Mouse (Mus musculus) midbrain, postnatal 0 days (tissue): Measurements from ENCODE around the gene Acsl6. TPM values are rescaled to one million over a fixed set of nuclear protein-coding genes. Genes with fewer than 3 reads are reported as not detected.
A peak's percentile ranks its signal among the peaks of the same experiment; 100 is the strongest.

Experiments used
- ATAC-seq: fragments of 200-750 bp; cut with Nextera tagmentation; 2 replicates; pipeline ENCODE4 v1.8.0; 2017; ENCODE audit warnings: moderate number of reproducible peaks, mild to moderate bottlenecking, moderate TSS enrichment, moderate library complexity; ENCODE audit not compliant: low FRiP score
- DNase-seq: peaks from one replicate; pipeline ENCODE4 v3.0.0-alpha.2; 2015; ENCODE audit warnings: low spot score
- H3K27ac ChIP-seq: fragments of 300-500 bp; sonication (generic); 2 replicates; pipeline ENCODE4 v1.5.1; 2014; ENCODE audit warnings: low read depth, mild to moderate bottlenecking, low read length, mixed read lengths
- H3K27me3 ChIP-seq: fragments of 300-500 bp; sonication (generic); 2 replicates; pipeline ENCODE4 v1.6.1; 2014; ENCODE audit warnings: low read length, control low read depth, mixed read lengths; ENCODE audit not compliant: insufficient read depth
- H3K36me3 ChIP-seq: fragments of 300-500 bp; sonication (generic); 2 replicates; pipeline ENCODE4 v1.6.1; 2014; ENCODE audit warnings: low read length, control low read depth, mixed read lengths; ENCODE audit not compliant: insufficient read depth
- H3K4me1 ChIP-seq: fragments of 300-500 bp; sonication (generic); 2 replicates; pipeline ENCODE4 v1.6.1; 2014; ENCODE audit warnings: mild to moderate bottlenecking, control low read depth, antibody characterized with exemption, low read length, mixed read lengths; ENCODE audit not compliant: insufficient read depth
- H3K4me2 ChIP-seq: fragments of 300-500 bp; sonication (generic); 2 replicates; pipeline ENCODE4 v1.6.1; 2014; ENCODE audit warnings: low read depth, mild to moderate bottlenecking, low read length, mixed read lengths; ENCODE audit not compliant: poor library complexity, severe bottlenecking
- H3K4me3 ChIP-seq: fragments of 300-500 bp; sonication (generic); 2 replicates; pipeline ENCODE4 v1.5.1; 2014; ENCODE audit warnings: low read depth, mild to moderate bottlenecking, low read length, moderate library complexity
- H3K9ac ChIP-seq: fragments of 300-500 bp; sonication (generic); replicated peaks from 2 replicates; pipeline ENCODE4 v1.6.1; 2014; ENCODE audit warnings: mild to moderate bottlenecking, low read length, moderate library complexity, mixed read lengths; ENCODE audit not compliant: poor library complexity, severe bottlenecking
- H3K9me3 ChIP-seq: fragments of 300-500 bp; sonication (generic); 2 replicates; pipeline ENCODE4 v1.6.1; 2016; ENCODE audit warnings: low read length, control low read depth
- CTCF ChIP-seq: IDR thresholded peaks from 2 replicates; pipeline ENCODE4 v1.5.1; 2016; ENCODE audit warnings: antibody characterized with exemption, mild to moderate bottlenecking
- WGBS: fragments of 180-500 bp; shearing (Covaris S2); extraction: QIAGEN DNeasy Blood & Tissue Kit; methylation state at CpG from one replicate; pipeline ENCODE4 v1.1.7; 2014; 5-methylcytosine and 5-hydroxymethylcytosine counted together
- polyA plus RNA-seq: library from polyadenylated mRNA; unstranded; fragments of >200 nt; fragmentation: Nextera tagmentation; extraction: Ambion mirVana; gene quantifications from 2 replicates; pipeline ENCODE4 v1.2.1, GENCODE M21; 2015
- total RNA-seq: library from RNA; depleted of rRNA; stranded (reverse); fragments of >200 nt; gene quantifications from 2 replicates; pipeline ENCODE4 v1.2.3, GENCODE M21; 2014

Gene Acsl6
- total and polyA plus RNA-seq, 2 experiments from 2014 or later, result 52.6 to 64.0 TPM

- WGBS, result 75% methylated on average over 3 of the region's 3 CpGs
- no peak for ATAC-seq
- H3K27ac ChIP-seq, result peak overlapping the region; percentile 89
- no peaks in the 10 kb centered on the region for H3K27me3 ChIP-seq
- H3K9ac ChIP-seq, result peak overlapping the region; percentile 91; the same call in 1 of the 2 replicates
- no peak for DNase-seq
- no peaks in the 10 kb centered on the region for H3K36me3 ChIP-seq
- TF ChIP-seq CTCF, result no peak
- no peaks in the 10 kb centered on the region for H3K9me3 ChIP-seq
- peak overlapping the region; percentile 86 for H3K4me2 ChIP-seq
- H3K4me1 ChIP-seq, result peaks cover 24% of the 10 kb centered on the region
- H3K4me3 ChIP-seq, result no peak overlapping the region
Measured at GRCm38 (mm10) chr11:54302606-54303005, 992 bp upstream of the Acsl6 start.

DNA sequence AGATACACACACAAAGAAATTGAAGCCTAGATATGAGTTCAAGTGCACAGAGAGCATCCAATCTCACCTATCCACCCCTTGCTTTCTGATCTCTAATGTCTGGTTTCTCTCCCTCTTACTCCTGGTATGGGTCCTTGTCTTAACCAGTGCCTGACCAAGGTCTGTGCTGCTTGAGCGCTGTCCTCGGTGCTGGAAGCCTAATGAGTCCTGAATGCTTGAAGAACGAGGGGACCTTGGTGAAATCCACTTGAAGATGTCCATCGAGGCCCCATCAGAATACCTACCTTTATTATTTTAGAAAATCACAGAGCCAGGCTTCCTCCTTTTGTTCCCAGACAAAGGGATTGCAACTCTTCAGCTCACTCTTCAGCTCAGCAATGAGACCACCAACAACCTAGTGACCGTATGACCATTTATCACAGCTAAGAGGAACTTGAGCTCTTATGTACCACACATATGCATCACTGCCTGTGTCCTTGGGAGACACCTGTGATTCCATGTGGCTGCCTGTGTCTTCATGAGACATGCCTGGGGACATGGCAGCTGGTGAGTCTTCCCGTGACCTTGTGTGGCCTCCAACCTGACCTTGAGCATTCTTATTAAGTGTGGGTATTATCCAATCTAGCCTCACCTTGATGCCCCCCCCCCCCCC is 396 bp upstream of the Acsl6 start:
- Histone ChIP-seq H3K4me2 (peak overlapping the region; percentile 86), H3K9ac (peak overlapping the region; percentile 91), H3K4me1 (peaks cover 24% of the 10 kb centered on the region), H3K27me3 (no peaks in the 10 kb centered on the region), H3K27ac (peak overlapping the region; percentile 89), H3K36me3 (no peaks in the 10 kb centered on the region), H3K4me3 (peak overlapping the region; percentile 66), H3K9me3 (no peaks in the 10 kb centered on the region)
- ATAC-seq (no peak), DNase-seq (peak; percentile 15)
- WGBS, result 19% methylated on average over 6 of the region's 6 CpGs
- TF ChIP-seq CTCF, result 0 out of 2 replicates have a peak, but pooled peaks have one; percentile 3

- ATAC-seq (peak; percentile 31; the same call in 1 of the 2 replicates), DNase-seq (peak; percentile 48)
- Histone ChIP-seq H3K27ac (peak overlapping the region; percentile 89), H3K27me3 (no peaks in the 10 kb centered on the region), H3K9ac (peak overlapping the region; percentile 91), H3K9me3 (no peaks in the 10 kb centered on the region), H3K4me1 (peaks cover 24% of the 10 kb centered on the region), H3K36me3 (no peaks in the 10 kb centered on the region), H3K4me2 (peak overlapping the region; percentile 86), H3K4me3 (peak overlapping the region; percentile 66)
- no peak for TF ChIP-seq CTCF
- WGBS, result 2% methylated on average over 7 of the region's 7 CpGs
Measured at GRCm38 (mm10) chr11:54304471-54304873, 874 bp downstream of the Acsl6 start.

DNA sequence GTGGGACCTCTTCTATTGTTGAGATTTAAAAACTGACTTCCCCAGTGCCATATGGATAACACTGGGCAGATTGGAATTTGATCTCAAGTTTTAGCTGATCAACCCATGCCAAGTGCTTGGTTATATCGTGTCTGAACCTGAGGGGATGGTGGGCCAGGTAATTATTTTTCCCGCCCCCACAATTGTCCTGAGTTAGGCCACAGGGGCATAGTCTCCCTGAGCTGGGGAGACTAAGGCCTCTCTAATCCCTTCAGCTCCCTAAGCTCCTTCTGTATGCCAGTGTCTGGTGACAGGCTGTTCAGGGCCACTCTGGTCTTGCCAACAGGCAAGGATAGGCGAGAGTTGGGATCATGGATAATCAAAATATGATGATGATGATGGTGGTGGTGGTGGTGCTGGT is 1.7 kb downstream of the Acsl6 start:
- DNase-seq (no peak), ATAC-seq (no peak)
- Histone ChIP-seq H3K27me3 (no peaks in the 10 kb centered on the region), H3K27ac (no peak overlapping the region), H3K4me3 (peak overlapping the region; percentile 66), H3K9me3 (no peaks in the 10 kb centered on the region), H3K9ac (peak overlapping the region; percentile 44; the same call in 1 of the 2 replicates), H3K4me2 (peak overlapping the region; percentile 86), H3K4me1 (peaks cover 24% of the 10 kb centered on the region), H3K36me3 (no peaks in the 10 kb centered on the region)
- TF ChIP-seq CTCF, result no peak
- 37% methylated on average over 3 of the region's 3 CpGs for WGBS

- 80% methylated on average over 7 of the region's 7 CpGs for WGBS
- peak; percentile 63 for DNase-seq
- Histone ChIP-seq H3K27me3 (no peaks in the 10 kb centered on the region), H3K4me3 (no peak overlapping the region), H3K9ac (no peak overlapping the region), H3K9me3 (no peaks in the 10 kb centered on the region), H3K4me2 (no peak overlapping the region), H3K27ac (no peak overlapping the region), H3K36me3 (no peaks in the 10 kb centered on the region), H3K4me1 (peaks cover 21% of the 10 kb centered on the region)
- no peak for ATAC-seq
- peak; percentile 79 for TF ChIP-seq CTCF
Measured at GRCm38 (mm10) chr11:54307139-54307816, 3.7 kb downstream of the Acsl6 start.

GRCm38 (mm10) chr11:54310588-54310987 is 7.0 kb downstream of the Acsl6 start:
- no peaks in the 10 kb centered on the region for H3K27me3 ChIP-seq
- WGBS, result 96% methylated on average over 2 of the region's 2 CpGs
- H3K4me2 ChIP-seq, result no peak overlapping the region
- H3K4me3 ChIP-seq, result no peak overlapping the region
- H3K9me3 ChIP-seq, result no peaks in the 10 kb centered on the region
- H3K9ac ChIP-seq, result no peak overlapping the region
- TF ChIP-seq CTCF, result no peak
- no peak overlapping the region for H3K27ac ChIP-seq
- ATAC-seq (no peak), DNase-seq (no peak)
- H3K4me1 ChIP-seq, result peaks cover 22% of the 10 kb centered on the region
- H3K36me3 ChIP-seq, result no peaks in the 10 kb centered on the region
